Mouse (Mus musculus) midbrain, embryonic 10.5 days (tissue): ENCODE data around the gene Zc3h4. TPM values are rescaled to one million over a fixed set of nuclear protein-coding genes. Genes with fewer than 3 reads are reported as not detected.

ENCODE experiments used
- DNase-seq: peaks from one replicate; pipeline ENCODE4 v3.0.0-alpha.2; 2017; ENCODE audit warnings: low spot score
- H3K27ac ChIP-seq: fragments of 300-500 bp; sonication (generic); replicated peaks from 2 replicates; pipeline ENCODE4 v1.5.1; 2016; ENCODE audit warnings: mild to moderate bottlenecking
- H3K27me3 ChIP-seq: fragments of 300-500 bp; sonication (generic); 2 replicates; pipeline ENCODE4 v1.6.1; 2016; ENCODE audit warnings: low read depth, mild to moderate bottlenecking; ENCODE audit not compliant: poor library complexity, severe bottlenecking
- H3K36me3 ChIP-seq: fragments of 300-500 bp; sonication (generic); 2 replicates; pipeline ENCODE4 v1.6.1; 2016; ENCODE audit warnings: mild to moderate bottlenecking, moderate library complexity
- H3K4me1 ChIP-seq: fragments of 300-500 bp; sonication (generic); 2 replicates; pipeline ENCODE4 v1.6.1; 2016
- H3K4me3 ChIP-seq: fragments of 300-500 bp; sonication (generic); 2 replicates; pipeline ENCODE4 v1.5.1; 2016; ENCODE audit warnings: mild to moderate bottlenecking, moderate library complexity
- H3K9me3 ChIP-seq: fragments of 300-500 bp; sonication (generic); replicated peaks from 2 replicates; pipeline ENCODE4 v1.6.1; 2016; ENCODE audit warnings: mild to moderate bottlenecking
- WGBS: fragments of 180-500 bp; shearing (Covaris S2); methylation state at CpG from one replicate; pipeline ENCODE4 v1.1.7; 2016; 5-methylcytosine and 5-hydroxymethylcytosine counted together
- polyA plus RNA-seq: library from polyadenylated mRNA; unstranded; fragments of >200 nt; fragmentation: Nextera tagmentation; extraction: Ambion mirVana; gene quantifications from 2 replicates; pipeline ENCODE4 v1.2.1, GENCODE M21; 2016

The Zc3h4 gene
- 16.9 and 17.6 TPM in 2 replicates for polyA plus RNA-seq

DNA sequence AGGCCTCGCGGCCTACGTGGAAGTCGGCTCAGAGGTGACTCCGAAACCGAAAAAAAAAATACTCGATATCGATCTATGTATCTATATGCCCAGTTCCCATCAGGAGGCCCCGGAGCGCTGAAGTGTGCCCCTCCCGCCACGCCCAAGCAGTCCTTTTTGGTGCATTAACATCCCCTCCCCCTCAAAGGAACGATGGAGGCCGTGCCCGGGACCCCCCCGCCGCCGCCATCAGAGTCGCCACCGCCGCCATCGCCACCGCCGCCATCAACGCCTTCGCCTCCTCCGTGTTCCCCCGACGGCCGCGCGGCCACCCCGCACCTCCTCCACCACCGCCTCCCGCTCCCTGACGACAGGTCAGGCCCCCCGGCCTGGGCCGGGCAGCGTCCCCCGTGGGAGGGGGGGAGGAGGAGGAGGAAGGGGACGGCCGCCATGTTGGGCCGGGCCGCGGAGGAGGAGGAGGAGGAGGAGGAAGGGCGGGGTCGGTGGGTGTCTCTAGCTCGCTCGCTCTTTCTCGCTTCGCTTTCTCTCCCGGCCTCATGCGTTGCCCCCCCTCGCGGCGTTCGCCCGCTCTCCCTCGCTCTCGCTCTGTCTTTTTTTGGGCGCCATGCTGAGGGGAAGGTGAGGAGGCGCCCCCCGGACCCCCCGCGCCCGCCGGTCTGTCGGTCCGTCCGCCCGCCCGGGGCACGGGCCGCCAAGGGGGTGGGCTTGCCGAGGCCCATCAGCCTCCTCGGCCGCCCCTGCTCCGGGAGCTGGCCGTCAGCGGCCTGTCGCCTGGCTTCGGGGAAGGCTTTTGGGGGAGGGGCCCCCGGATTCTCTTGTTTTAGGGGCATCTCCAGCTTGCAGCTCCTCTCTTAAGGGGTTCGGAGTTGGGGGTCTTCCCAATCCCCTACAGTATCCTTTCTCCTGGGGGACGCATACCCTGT lies at the start of gene Zc3h4:
Zc3h4 (plus strand) TSS at position 222 of the 923 bp plus-strand sequence.
- H3K4me1 ChIP-seq: peaks cover 43% of the 10 kb centered on the region
- peak within 1 kb of the TSS; percentile 100 for H3K27ac ChIP-seq
- H3K9me3 ChIP-seq: no peaks in the 10 kb centered on the region
- DNase-seq: peak; percentile 93
- H3K27me3 ChIP-seq: 0 out of 2 replicates have a peak, but pooled peaks cover 4% of the 10 kb centered on the region
- peaks cover 13% of the 10 kb centered on the region; the same call in 1 of the 2 replicates for H3K36me3 ChIP-seq
- WGBS: under 1% methylated on average over 77 of the region's 85 CpGs
- H3K4me3 ChIP-seq: peak within 1 kb of the TSS; percentile 89

DNA sequence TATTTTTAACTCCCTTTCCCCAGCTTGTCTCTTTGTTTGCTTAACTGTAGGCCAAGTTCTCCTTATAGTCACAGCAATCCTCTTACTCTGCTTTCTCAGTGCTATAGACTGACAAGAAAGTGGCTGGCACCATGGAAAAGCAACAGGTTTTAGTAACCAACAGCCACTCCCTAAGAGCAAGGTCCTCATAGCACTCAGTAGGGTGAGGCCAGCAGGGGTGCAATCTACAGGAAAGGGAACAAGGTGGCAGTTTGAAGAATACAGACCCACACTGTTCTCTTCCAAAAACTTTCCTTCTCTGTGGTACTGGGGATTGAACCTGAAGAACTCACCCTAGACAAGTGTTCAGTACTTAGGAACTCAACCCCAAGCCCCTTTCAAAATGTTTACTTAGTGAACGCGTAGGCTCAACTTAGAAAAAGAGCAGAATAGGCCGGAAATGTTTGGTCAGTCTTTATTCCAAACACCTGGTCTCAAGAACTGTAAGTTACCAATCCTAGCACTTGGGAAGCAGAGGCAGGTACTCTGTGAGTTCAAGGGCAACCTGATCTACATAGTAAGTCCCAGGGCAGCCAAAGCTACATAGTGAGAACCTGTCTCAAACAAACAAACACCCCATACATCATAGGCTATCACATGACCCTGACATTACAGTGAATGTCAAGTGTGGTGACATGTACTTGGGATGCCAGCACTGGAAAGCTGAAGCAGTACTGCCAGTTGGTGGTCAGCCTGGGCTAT lies 44.7 kb upstream of the Zc3h4 start:
- Histone ChIP-seq H3K27me3 (no peaks in the 10 kb centered on the region), H3K27ac (no peak overlapping the region), H3K4me1 (no peaks in the 10 kb centered on the region), H3K36me3 (peaks cover 90% of the 10 kb centered on the region), H3K9me3 (no peaks in the 10 kb centered on the region), H3K4me3 (no peak overlapping the region)
- DNase-seq: no peak
- WGBS: 96% methylated on average over 3 of the region's 3 CpGs

DNA sequence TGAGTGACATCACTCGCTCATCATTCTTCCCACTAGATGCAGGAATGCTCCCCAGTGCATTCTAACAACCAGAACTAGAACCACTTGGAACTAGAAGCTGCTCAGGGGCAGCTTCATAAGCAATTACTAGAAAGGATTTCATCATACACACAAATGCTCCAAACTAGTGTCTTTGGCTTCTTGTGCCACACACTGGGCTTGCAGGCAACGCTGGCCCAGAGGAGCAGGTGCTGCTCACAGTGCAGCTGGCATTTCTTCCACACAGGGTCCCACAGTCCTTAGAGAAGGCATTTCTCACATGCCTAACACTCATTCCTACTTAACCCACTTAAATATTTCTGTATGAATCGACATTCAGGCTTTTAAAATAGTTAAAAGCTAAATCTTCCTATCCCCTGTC lies 43.1 kb upstream of the Zc3h4 start:
- over 99% methylated on average over 3 of the region's 3 CpGs for WGBS
- Histone ChIP-seq H3K4me3 (no peak overlapping the region), H3K36me3 (peaks cover 90% of the 10 kb centered on the region), H3K9me3 (no peaks in the 10 kb centered on the region), H3K27ac (no peak overlapping the region), H3K4me1 (no peaks in the 10 kb centered on the region), H3K27me3 (peaks cover 5% of the 10 kb centered on the region; the same call in 1 of the 2 replicates)
- DNase-seq: no peak

DNA sequence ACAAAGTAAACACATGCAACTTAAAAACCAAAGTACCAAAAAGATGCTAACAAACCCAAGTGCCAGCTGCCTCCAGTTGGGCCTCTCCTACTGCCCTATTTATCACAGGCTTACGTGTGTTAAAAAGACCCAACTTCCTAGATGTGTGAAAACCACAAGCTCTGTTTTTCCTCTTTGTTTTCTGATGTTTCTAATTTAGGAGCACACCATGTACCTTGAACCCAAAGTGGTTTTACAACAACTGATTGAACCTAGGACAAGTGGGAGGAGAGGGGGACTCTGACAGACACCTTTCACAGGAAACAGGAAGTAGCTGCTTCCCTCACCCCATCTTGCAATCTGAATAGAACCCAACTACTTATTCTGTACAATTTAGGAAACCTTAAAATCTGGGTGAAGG lies 36.4 kb upstream of the Zc3h4 start:
- peaks cover 52% of the 10 kb centered on the region for H3K27me3 ChIP-seq
- 98% methylated on average over 1 of the region's 1 CpGs for WGBS
- H3K4me1 ChIP-seq: peaks cover 29% of the 10 kb centered on the region
- no peak for DNase-seq
- no peak overlapping the region for H3K27ac ChIP-seq
- peaks cover 100% of the 10 kb centered on the region for H3K36me3 ChIP-seq
- no peaks in the 10 kb centered on the region for H3K9me3 ChIP-seq
- no peak overlapping the region for H3K4me3 ChIP-seq

DNA sequence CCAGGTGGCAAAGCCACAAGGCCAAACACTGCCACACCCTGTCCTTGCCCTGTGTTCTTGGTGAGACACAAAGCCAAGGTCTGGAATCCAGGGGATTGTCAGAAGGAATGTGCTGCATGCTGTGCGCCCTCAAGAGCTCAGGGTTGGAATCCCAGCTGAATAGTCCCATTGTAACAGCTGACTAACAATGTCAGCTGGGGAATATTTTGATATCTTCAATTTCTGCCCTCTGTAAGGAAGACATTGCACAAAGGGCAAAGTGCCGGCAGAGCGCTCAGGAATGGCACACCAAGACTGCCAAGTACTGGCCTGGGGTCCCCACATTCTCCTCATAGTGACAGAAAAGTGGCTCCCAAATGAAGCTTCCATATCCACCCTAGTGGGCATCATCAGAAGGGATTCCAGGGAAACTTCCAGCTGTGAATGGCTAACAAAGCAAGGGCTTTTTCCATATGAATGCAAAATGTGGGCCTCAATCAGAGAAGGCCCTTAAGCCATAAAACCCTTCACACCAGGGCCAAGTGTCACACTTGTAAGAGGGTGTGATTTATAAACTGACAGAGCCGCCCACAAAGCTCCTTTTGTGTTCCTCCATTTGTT lies 35.7 kb upstream of the Zc3h4 start:
- Histone ChIP-seq H3K27me3 (peaks cover 58% of the 10 kb centered on the region), H3K4me1 (peaks cover 29% of the 10 kb centered on the region), H3K4me3 (no peak overlapping the region), H3K27ac (no peak overlapping the region), H3K36me3 (peaks cover 100% of the 10 kb centered on the region), H3K9me3 (no peaks in the 10 kb centered on the region)
- peak; percentile 62 for DNase-seq
- 44% methylated on average over 4 of the region's 4 CpGs for WGBS

DNA sequence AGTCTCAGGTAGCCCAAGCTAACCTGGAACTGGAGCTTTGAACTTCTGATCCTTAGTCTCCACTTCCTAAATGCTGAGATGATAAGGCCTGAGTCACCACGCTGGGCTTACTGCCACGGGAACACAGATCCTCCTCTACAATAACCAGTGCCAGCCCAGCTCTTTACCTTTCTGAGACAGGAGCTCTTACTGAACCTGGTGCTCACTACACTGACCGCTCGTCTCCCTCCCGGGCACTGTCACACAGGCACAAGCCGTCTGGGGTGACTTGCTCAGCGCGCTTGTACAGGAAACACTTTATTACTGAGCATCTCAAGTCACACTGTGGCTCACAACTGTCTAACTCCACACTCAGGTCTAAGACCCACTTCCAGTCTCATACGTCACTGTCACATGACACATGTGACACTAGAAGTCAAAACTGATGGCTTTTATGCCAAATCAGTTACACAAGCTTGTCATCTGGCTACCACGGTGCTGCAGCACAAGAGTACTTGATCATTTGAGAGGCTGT lies 34.5 kb upstream of the Zc3h4 start:
- Histone ChIP-seq H3K4me3 (peak overlapping the region; percentile 7; the same call in 1 of the 2 replicates), H3K36me3 (peaks cover 100% of the 10 kb centered on the region), H3K27me3 (peaks cover 61% of the 10 kb centered on the region), H3K4me1 (peaks cover 29% of the 10 kb centered on the region), H3K27ac (no peak overlapping the region; the same call in 1 of the 2 replicates), H3K9me3 (no peaks in the 10 kb centered on the region)
- no peak for DNase-seq
- WGBS: 83% methylated on average over 10 of the region's 10 CpGs

DNA sequence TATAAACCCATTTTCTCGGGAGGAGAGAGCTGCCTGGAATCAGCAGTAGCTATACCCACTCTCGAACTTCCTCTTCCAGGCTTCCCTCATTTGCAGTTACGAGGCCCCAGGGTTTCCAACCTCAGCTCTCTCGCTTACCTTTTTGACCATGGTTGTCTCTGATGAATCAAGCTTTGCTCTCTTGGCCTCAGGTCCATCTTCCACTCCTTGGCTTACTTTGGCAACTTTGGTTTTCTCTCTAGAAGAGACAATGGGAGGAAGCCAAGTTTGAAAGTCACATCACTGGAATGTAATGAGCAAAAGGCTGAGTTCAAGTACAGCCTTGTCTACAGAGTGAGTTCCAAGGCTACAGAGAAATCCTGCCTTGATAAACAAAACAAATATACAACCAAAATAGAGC lies 34.0 kb upstream of the Zc3h4 start:
- Histone ChIP-seq H3K4me1 (peaks cover 29% of the 10 kb centered on the region), H3K36me3 (peaks cover 98% of the 10 kb centered on the region), H3K4me3 (no peak overlapping the region), H3K27ac (no peak overlapping the region), H3K27me3 (peaks cover 61% of the 10 kb centered on the region), H3K9me3 (no peaks in the 10 kb centered on the region)
- 89% methylated on average over 4 of the region's 4 CpGs for WGBS
- DNase-seq: no peak

DNA sequence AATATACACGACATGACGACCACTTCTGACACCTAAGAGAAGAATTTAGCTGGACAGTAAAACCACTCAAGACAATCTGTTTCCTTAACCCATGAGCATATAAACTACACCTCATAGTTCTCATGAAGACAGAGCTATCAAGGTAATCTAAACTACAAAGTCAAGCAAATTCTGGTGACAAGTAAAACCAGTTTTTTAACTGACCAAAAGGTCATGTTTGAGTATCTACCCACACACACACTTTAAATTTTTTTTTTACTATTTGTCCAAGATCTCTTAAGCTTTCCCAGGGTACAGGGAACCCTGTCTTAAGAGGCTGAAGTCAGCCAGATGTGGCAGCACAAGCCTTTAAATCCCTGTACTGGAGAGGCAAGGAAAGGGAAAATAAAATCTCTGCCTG lies 31.9 kb upstream of the Zc3h4 start:
- 91% methylated on average over 2 of the region's 2 CpGs for WGBS
- peaks cover 29% of the 10 kb centered on the region for H3K4me1 ChIP-seq
- no peak overlapping the region for H3K4me3 ChIP-seq
- no peak for DNase-seq
- H3K9me3 ChIP-seq: no peaks in the 10 kb centered on the region
- H3K27me3 ChIP-seq: peaks cover 48% of the 10 kb centered on the region
- peaks cover 97% of the 10 kb centered on the region for H3K36me3 ChIP-seq
- no peak overlapping the region for H3K27ac ChIP-seq

DNA sequence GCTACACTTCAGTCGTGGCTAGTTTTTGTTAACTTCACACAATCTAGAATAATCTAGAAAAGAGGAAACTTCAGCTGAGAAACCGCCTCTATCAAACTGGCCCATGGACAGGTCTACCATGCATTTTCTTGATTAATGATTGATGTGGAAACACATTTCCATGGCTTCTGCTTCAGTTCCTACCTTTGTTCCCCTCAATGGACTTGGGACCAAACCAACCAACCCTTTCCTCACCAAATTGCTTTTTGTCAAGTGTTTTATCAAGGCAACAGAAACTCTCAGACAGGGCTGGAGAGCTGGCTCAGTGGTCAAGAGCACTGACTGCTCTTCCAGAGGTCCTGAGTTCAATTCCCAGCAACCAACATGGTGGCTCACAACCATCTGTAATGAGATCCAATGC lies 30.1 kb upstream of the Zc3h4 start:
- H3K36me3 ChIP-seq: peaks cover 97% of the 10 kb centered on the region
- 87% methylated on average over 2 of the region's 2 CpGs for WGBS
- DNase-seq: no peak
- no peak overlapping the region for H3K4me3 ChIP-seq
- peaks cover 42% of the 10 kb centered on the region for H3K27me3 ChIP-seq
- no peaks in the 10 kb centered on the region for H3K9me3 ChIP-seq
- no peak overlapping the region for H3K27ac ChIP-seq
- H3K4me1 ChIP-seq: peaks cover 11% of the 10 kb centered on the region

DNA sequence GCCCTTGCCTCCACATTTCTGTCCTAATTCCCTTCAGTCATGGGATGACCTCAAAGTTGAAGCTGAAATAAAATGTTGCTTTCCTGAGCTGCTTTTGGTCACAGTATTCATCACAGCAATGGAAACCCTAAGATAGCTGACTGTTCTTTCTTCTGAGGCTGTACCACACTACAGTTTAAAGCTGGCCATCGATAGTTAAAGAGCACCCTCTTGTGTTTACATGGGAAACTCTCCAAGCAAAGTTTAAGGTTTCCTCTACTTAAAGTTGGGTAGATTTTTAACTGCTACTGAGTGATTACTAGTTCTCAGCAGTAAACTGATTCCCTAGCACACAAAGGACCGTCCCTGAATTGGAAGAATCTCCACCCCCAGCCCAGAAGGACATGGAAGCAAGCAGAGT lies 27.0 kb upstream of the Zc3h4 start:
- 94% methylated on average over 2 of the region's 2 CpGs for WGBS
- peaks cover 97% of the 10 kb centered on the region for H3K36me3 ChIP-seq

DNA sequence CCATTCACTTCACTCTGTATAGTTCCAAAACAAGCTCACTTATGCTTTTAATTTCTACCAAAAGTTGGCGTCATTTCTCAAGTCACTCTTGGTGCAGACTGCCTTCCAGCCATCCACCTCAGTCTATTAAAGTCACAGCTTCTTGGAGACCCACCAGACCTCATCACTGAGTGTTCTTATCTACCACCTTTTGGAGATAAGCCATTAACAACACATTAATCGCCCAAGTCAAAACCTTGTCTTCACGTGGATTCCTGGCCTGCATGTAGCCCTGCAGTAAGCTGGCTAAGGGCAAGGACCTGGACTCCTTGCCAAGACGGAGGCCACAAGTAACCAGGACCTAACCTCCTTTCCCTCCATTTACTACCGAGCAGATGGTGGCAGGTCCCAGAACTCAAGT lies 25.7 kb upstream of the Zc3h4 start:
- Histone ChIP-seq H3K27me3 (peaks cover 2% of the 10 kb centered on the region; the same call in 1 of the 2 replicates), H3K4me3 (no peak overlapping the region), H3K36me3 (peaks cover 97% of the 10 kb centered on the region), H3K4me1 (no peaks in the 10 kb centered on the region), H3K9me3 (no peaks in the 10 kb centered on the region), H3K27ac (no peak overlapping the region)
- WGBS: 94% methylated on average over 5 of the region's 5 CpGs
- DNase-seq: no peak

More for the DNA sequence above, 27.0 kb upstream of the Zc3h4 start:
- no peak overlapping the region for H3K4me3 ChIP-seq
- DNase-seq: no peak
- no peaks in the 10 kb centered on the region for H3K9me3 ChIP-seq
- peaks cover 15% of the 10 kb centered on the region for H3K27me3 ChIP-seq
- H3K4me1 ChIP-seq: no peaks in the 10 kb centered on the region
- no peak overlapping the region for H3K27ac ChIP-seq

DNA sequence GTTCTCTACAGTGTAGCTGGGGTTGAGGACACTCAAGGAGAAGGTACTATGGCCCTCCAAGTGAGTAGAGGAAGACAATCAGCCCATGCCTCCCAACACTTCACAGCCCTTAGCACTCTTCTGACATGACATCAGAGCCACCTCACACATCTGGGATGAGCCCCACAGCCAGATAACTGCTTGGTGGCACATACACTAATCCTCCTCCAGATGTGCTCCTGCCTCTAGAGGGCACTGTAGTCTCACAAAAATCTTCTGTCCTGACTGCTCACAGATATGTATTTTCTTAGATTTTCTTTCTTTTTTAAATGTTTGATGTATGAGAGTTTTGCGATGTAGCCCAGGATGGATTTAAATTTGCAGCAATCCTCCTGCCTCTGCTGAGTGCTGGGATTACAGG lies 24.2 kb upstream of the Zc3h4 start:
- no peak for DNase-seq
- Histone ChIP-seq H3K27ac (no peak overlapping the region), H3K4me3 (no peak overlapping the region), H3K4me1 (no peaks in the 10 kb centered on the region), H3K27me3 (no peaks in the 10 kb centered on the region), H3K9me3 (no peaks in the 10 kb centered on the region), H3K36me3 (peaks cover 98% of the 10 kb centered on the region)
- 94% methylated on average over 1 of the region's 1 CpGs for WGBS
